Mouse (Mus musculus) layer of hippocampus, postnatal 36 days (tissue): ENCODE measurements around the gene Spint2. TPM values are rescaled to one million over a fixed set of nuclear protein-coding genes. Genes with fewer than 3 reads are reported as not detected.
A peak's percentile ranks its signal among the peaks of the same experiment; 100 is the strongest.
"Not testable (repeated sequence)": the region's sequence is repeated elsewhere in the genome, so short reads cannot be mapped to it uniquely, and the experiment has no call there.

Experiments used
- DNase-seq, 2 experiments: peaks; one replicate each; pipeline ENCODE4 v3.0.0; 2022
- total RNA-seq, 2 experiments: library from RNA; stranded (reverse); gene quantifications; 2 replicates each; pipeline ENCODE4 v1.2.3; 2021

The Spint2 gene
- total RNA-seq, 2 experiments from 2014 or later, result 16.1 to 19.2 TPM

GRCm38 (mm10) chr7:29237596-29237995, 44.1 kb downstream of the Spint2 start:
- not testable (repeated sequence) for DNase-seq

DNA sequence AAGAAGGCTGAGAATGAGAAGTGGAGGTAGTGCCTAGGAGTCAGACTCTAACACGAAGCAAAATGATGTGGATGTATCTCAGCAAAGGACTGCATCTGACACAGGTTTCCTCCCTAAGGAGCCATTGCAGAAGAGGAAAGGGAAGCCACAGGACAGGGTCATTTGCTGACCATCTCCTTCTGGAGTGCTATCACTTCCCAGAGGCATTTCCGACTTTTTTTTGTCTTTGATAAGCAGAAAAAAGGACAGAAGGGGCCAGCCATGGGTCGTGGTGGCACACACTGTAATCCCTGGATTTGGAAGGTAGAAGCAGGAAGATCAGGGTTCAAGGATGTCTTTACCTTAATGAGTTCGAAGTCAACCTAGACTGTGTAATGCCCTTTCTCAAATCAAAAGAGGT, 45.1 kb downstream of the Spint2 start:
- DNase-seq, result no peak

DNA sequence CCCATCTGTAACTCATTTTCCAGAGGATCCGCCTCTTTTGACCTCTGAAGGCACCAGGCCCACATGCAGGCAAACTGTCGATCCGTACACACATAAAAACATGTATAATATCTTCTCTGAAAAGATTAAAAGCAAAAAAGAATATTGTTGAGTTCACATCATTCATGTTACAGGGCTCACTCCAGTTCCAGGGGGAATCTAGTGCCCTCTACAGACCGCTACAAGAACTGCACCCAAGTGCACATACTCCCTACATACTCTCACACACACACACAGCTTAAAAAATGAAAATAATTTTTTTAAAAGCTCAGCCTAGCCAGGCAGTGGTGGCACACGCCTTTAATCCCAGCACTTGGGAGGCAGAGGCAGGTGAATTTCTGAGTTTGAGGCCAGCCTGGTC, 47.1 kb downstream of the Spint2 start:
- DNase-seq, result no peak

DNA sequence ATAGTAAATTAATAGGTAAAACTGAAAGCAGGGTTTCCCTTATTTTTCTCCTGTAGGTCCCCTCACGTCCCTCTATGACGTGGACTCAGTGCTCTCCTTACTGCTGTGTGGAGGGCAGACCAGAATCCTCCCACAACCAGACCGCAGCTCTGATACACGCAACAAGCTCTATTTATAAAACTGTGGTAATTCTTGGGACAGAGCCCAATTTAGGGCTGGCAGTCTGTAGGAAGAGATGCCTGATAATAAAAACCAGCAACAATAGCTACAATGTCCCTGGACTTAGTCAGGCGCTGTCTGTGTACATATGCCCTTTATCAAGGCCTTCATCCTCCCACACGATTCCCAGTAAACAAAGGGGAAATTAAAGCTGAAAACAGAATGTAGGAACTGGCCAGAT, 48.0 kb downstream of the Spint2 start:
- no peak for DNase-seq

DNA sequence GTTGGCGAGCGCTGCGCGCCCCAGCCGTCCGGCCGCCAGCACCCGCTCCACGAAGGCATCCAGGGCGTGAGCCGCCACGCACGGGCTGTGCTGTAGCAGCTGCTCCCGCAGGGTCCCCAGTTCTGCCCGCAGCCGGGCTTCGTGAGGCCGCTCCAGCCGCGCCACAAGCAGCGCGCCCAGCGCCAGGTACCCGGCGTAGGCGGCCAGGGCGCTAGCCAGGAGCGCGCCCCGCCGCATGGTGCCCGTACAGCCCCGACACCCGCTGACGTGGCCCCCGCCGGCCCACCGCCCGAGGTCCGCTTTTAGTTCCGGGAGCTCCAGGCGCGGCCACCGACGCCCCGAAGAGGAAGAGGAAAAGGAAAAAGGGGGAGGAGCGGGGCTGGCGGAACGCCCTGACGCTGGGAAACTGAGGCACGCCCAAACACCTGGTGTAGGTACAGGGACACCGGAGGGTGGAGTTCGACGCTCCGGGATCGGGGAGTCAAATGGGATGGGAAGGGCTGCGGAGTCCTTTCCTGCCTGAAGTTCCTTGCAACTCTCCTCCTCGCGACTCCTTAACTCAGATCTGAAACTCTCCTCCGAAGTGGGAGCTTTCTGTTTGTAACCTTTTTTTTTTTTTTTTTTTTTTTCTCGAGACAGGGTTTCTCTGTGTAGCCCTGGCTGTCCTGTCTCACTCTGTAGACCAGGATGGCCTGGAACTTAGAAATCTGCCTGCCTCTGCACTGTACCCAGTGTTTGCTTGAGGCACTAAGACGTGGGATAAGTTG, 49.3 kb downstream of the Spint2 start, which contains the start of gene Kcnk6:
Kcnk6 (minus strand) TSS at position 269 of the 767 bp plus-strand sequence.
- peak in 1 of 2 experiments; percentile 36 for DNase-seq

DNA sequence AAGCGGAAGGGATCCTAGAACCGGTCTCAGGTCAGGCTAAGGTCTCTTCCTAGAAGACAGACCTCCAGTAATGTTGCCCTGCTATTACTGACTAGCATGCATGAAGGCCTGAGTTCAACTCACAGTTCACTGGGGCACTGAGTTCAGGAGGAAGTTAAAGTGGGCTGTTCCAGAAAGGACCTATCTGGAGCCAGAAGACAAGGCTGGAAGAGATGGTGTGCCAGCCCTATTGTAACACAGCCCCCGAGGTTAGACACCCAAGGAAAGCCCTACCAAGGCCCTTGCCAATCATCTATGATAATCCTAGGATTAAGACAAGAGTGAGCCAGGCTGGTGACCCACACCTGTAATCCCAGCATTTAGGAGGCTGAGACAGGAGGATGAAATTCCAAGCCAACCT, 50.2 kb downstream of the Spint2 start:
- DNase-seq, result no peak

GRCm38 (mm10) chr7:29230560-29230959, 51.2 kb downstream of the Spint2 start:
- no peak for DNase-seq

DNA sequence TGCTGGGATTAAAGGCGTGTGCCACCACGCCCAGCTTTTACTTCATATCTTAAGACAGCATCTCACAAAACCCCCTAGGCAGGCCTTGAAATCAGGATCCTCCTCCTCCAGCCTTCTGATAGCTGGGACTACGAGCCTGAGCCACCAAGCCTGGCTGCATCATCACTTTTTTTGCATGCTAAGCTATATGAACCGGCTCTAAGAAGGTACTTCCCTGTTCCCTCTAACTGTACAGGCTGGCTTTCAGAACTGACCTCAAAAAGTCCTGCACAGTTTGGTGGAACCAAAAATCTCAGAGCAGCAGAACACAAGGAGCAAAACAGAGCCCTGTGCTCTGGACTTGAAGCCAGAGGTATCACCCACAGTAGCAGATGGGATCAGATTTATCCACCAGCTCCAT, 53.5 kb downstream of the Spint2 start:
- DNase-seq, result no peak

DNA sequence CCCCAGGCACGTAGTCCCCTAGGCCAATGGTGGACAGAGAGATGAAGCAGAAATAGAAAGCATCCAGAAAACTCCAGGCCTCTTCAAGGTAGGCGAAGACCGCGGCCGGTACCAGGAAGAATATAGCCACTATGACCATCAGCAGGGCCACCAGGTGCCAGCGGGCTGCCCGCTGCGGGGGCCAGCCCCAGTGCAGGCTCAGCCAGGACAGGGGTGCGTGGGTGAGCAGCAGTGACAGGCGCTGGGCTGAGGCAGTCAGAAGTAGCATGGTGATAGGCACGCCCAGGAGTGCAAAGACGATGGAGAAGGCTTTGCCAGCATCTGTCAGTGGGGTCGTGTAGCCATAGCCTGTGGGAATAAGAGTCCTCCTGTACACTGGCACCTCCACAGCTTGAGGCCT, 56.2 kb downstream of the Spint2 start:
- no peak for DNase-seq

- no peak for DNase-seq
Observed at GRCm38 (mm10) chr7:29224756-29225394, 56.8 kb downstream of the Spint2 start.

- DNase-seq, result no peak
Observed at GRCm38 (mm10) chr7:29214846-29215245, 66.9 kb downstream of the Spint2 start.

DNA sequence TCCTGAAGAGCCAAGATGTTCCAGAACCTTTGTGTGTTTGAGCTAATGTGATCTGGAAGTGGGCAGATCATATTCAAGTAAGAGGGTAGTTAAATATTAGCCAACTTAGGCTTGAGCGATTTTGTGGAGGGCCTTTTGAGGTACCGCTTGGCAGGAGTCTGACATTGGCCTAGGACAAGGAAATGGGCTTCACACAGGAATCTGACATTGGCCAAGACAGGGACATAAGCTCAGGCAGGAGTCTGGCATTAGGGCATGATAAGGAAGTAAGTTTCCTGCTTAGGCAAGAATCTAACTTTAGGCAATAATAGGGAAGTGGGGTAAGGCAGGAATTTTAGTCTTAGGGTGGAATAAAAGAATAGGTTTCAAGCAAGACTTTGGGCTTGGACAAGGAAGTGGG, 67.5 kb downstream of the Spint2 start:
- no peak for DNase-seq

GRCm38 (mm10) chr7:29213675-29214082, 68.0 kb downstream of the Spint2 start, which contains the start of gene Catsperg1:
Gene Catsperg1 (minus strand): TSS chr7:29214035.
- DNase-seq, result no peak

DNA sequence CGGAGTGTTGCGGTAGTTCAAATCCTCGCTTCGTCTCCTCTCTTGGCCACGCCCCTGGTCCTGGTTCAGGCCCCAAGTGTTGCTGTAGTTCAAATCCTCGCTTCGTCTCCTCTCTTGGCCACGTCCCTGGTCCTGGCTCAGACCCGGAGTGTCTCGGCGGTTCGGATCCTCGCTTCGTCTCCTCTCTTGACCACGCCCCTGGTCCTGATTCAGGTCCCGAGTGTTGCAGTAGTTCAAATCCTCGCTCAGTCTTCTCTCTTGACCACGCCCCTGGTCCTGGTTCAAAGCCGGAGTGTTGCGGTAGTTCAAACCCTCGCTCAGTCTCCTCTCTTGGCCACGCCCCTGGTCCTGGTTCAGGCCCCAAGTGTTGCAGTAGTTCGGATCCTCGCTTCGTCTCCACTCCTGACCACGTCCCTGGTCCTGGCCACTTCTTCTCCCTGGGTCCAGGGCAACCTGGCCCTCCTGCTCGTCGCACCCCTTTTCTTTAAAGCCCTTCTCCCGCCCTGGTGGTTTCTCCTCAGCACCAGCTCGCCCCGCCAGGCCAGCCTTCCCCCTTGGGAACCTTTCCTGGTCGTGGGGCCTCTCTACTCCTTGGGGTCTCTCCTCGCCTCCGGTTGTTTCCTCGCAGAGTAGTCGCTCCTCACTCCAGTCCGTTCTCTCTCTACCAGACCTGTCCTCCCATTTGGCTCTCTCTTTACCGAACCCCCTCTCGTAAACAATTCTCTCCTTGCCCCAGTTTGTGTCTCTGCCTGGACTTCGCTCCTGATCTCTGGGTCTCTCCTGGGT, 68.7 kb downstream of the Spint2 start:
- DNase-seq, result not testable (repeated sequence)

DNA sequence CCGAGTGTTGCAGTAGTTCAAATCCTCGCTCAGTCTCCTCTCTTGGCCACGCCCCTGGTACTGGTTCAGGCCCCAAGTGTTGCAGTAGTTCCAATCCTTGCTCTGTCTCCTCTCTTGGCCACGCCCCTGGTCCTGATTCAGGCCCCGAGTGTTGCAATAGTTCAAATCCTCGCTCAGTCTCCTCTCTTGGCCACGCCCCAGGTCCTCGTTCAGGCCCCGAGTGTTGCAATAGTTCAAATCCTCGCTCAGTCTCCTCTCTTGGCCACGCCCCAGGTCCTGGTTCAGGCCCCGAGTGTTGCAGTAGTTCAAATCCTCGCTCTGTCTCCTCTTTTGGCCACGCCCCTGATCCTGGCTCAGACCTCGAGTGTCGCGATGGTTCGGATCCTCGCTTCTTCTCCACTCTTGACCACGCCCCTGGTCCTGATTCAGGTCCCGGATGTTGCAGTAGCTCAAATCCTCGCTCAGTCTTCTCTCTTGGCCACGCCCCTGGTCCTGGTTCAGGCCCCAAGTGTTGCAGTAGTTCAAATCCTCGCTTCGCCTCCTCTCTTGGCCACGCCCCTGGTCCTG, 69.4 kb downstream of the Spint2 start:
- DNase-seq, result no peak

DNA sequence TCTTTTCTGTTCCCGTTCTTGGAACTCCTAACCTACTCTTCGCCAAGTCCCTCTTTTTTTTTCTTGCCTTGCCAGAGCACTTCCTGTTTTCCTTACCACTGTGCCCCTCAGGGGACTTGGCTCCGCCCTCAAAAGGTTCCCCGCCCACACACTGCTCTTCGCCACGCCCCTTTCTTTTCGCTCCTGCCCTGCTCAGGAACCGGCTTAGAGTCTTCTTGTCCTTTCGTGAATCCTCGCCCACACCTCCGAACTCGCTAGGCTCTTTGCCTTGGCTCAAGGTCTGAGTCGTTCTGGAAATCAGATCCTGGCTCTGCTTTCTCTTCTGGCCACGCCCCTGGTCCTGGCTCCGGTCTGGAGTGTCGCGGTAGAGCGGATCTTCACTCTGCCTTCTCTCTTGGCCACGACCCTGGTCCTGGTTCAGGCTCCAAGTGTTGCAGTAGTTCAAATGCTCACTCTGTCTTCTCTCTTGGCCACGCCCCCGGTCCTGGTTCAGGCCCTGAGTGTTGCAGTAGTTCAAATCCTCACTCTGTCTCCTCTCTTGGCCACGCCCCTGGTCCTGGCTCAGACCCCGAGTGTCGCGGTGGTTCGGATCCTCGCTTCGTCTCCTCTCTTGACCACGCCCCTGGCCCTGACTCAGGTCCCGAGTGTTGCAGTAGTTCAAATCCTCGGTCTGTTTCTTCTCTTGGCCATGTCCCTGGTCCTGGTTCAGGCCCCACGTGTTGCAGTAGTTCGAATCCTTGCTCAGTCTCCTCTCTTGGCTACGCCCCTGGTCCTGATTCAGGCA, 70.1 kb downstream of the Spint2 start:
- peak; percentile 45 to 49 for DNase-seq

GRCm38 (mm10) chr7:29211013-29211412, 70.7 kb downstream of the Spint2 start:
- not testable (repeated sequence) for DNase-seq
